Mouse (Mus musculus) thymus, postnatal 10 days (tissue): ENCODE measurements around the gene Ei24.
A peak's percentile ranks its signal among the peaks of the same experiment; 100 is the strongest.

Experiments used
- DNase-seq, 2 experiments: peaks; one replicate each; pipeline ENCODE4 v3.0.0; 2021; ENCODE audit warnings: low spot score in 2 of 2

The Ei24 gene

GRCm38 (mm10) chr9:36794487-36794886 is 2.7 kb downstream of the Ei24 start:
- no peak for DNase-seq

GRCm38 (mm10) chr9:36792191-36792590 is 5.0 kb downstream of the Ei24 start:
- no peak for DNase-seq

- DNase-seq = no peak
These were observed 13.3 kb downstream of the Ei24 start for GRCm38 (mm10) chr9:36783921-36784320.

GRCm38 (mm10) chr9:36769048-36769413 is 28.2 kb downstream of the Ei24 start:
- DNase-seq = no peak

GRCm38 (mm10) chr9:36768156-36769047 is 28.8 kb downstream of the Ei24 start:
- peak; percentile 35 to 52 for DNase-seq

GRCm38 (mm10) chr9:36767203-36768143 is 29.7 kb downstream of the Ei24 start, which contains the start of gene Stt3a:
Stt3a (minus strand) TSS chr9:36767679.
- DNase-seq = peak; percentile 96

GRCm38 (mm10) chr9:36764378-36764777 is 32.8 kb downstream of the Ei24 start:
- no peak for DNase-seq
